Mouse (Mus musculus) heart, embryonic 12.5 days (tissue): ENCODE measurements around the gene Ptp4a2. TPM values are rescaled to one million over a fixed set of nuclear protein-coding genes. Genes with fewer than 3 reads are reported as not detected.

Experiments
- ATAC-seq: fragments of 200-750 bp; cut with Nextera tagmentation; 2 replicates; pipeline ENCODE4 v1.8.0; 2017; ENCODE audit warnings: moderate TSS enrichment, moderate library complexity; ENCODE audit not compliant: insufficient number of reproducible peaks, low FRiP score
- H3K27ac ChIP-seq: fragments of 300-500 bp; sonication (generic); 2 replicates; pipeline ENCODE4 v1.5.1; 2016; ENCODE audit warnings: mild to moderate bottlenecking, moderate library complexity; ENCODE audit not compliant: poor library complexity, severe bottlenecking
- H3K27me3 ChIP-seq: fragments of 300-500 bp; sonication (generic); replicated peaks from 2 replicates; pipeline ENCODE4 v1.6.1; 2016; ENCODE audit warnings: mild to moderate bottlenecking, moderate library complexity
- H3K36me3 ChIP-seq: fragments of 300-500 bp; sonication (generic); 2 replicates; pipeline ENCODE4 v1.6.1; 2016; ENCODE audit warnings: mild to moderate bottlenecking, moderate library complexity
- H3K4me1 ChIP-seq: fragments of 300-500 bp; sonication (generic); replicated peaks from 2 replicates; pipeline ENCODE4 v1.6.1; 2016; ENCODE audit warnings: mild to moderate bottlenecking
- H3K4me2 ChIP-seq: fragments of 300-500 bp; sonication (generic); 2 replicates; pipeline ENCODE4 v1.6.1; 2016; ENCODE audit warnings: mild to moderate bottlenecking, moderate library complexity
- H3K4me3 ChIP-seq: fragments of 300-500 bp; sonication (generic); 2 replicates; pipeline ENCODE4 v1.5.1; 2016; ENCODE audit warnings: mild to moderate bottlenecking
- H3K9ac ChIP-seq: fragments of 300-500 bp; sonication (generic); 2 replicates; pipeline ENCODE4 v1.6.1; 2016; ENCODE audit warnings: mild to moderate bottlenecking, moderate library complexity
- H3K9me3 ChIP-seq: fragments of 300-500 bp; sonication (generic); replicated peaks from 2 replicates; pipeline ENCODE4 v1.6.1; 2016; ENCODE audit warnings: mild to moderate bottlenecking, moderate library complexity
- whole genome bisulfite sequencing: fragments of 180-500 bp; shearing (Covaris S2); methylation state at CpG from one replicate; pipeline ENCODE4 v1.1.7; 2016; 5-methylcytosine and 5-hydroxymethylcytosine counted together
- polyA plus RNA-seq: library from polyadenylated mRNA; unstranded; fragments of >200 nt; fragmentation: Nextera tagmentation; extraction: Ambion mirVana; gene quantifications from 2 replicates; pipeline ENCODE4 v1.2.1, GENCODE M21; 2016

The Ptp4a2 gene
- polyA plus RNA-seq, 1 experiment from 2014 or later = 372 TPM

- Histone ChIP-seq H3K27ac (no peak overlapping the region), H3K4me1 (peaks cover 32% of the 10 kb centered on the region), H3K36me3 (no peaks in the 10 kb centered on the region), H3K27me3 (no peaks in the 10 kb centered on the region), H3K9ac (no peak overlapping the region), H3K9me3 (no peaks in the 10 kb centered on the region), H3K4me2 (no peak overlapping the region), H3K4me3 (no peak overlapping the region)
- 44% methylated on average over 5 of the region's 5 CpGs for WGBS
- ATAC-seq = no peak
Observed at GRCm38 (mm10) chr4:129797985-129798384, 13.0 kb upstream of the Ptp4a2 start.

DNA sequence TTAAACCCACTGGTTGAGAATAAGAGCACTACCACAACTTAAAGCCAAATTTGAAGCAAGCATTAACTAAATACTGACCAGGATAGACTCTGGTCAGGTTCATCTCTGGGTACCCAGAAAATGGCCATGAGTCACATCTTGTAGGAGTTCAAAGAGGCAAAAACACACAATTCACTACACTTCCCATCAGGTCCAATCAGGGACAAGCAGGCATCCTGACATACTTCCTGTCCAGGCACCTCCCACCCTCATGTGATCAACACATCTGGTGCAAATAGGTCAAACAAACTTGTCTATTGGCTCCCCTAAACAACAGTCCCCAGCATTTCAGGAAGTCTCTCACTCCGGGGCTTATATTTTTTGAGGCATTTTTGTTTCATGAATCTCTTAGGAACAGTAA, 7.7 kb upstream of the Ptp4a2 start:
- Histone ChIP-seq H3K9me3 (no peaks in the 10 kb centered on the region), H3K27ac (no peak overlapping the region), H3K4me1 (no peaks in the 10 kb centered on the region), H3K36me3 (no peaks in the 10 kb centered on the region), H3K4me3 (no peak overlapping the region), H3K4me2 (no peak overlapping the region), H3K27me3 (no peaks in the 10 kb centered on the region), H3K9ac (no peak overlapping the region)
- no peak for ATAC-seq
- WGBS = 49% methylated on average over 1 of the region's 1 CpGs

- no peaks in the 10 kb centered on the region for H3K9me3 ChIP-seq
- H3K27ac ChIP-seq = no peak overlapping the region
- WGBS = 84% methylated on average over 3 of the region's 3 CpGs
- H3K4me3 ChIP-seq = no peak overlapping the region
- H3K27me3 ChIP-seq = no peaks in the 10 kb centered on the region
- no peaks in the 10 kb centered on the region for H3K36me3 ChIP-seq
- H3K4me1 ChIP-seq = 0 out of 2 replicates have a peak, but pooled peaks cover 4% of the 10 kb centered on the region
- ATAC-seq = no peak
- no peak overlapping the region for H3K9ac ChIP-seq
- no peak overlapping the region for H3K4me2 ChIP-seq
Observed at GRCm38 (mm10) chr4:129805059-129805458, 6.0 kb upstream of the Ptp4a2 start.

GRCm38 (mm10) chr4:129811605-129812468, 818 bp downstream of the Ptp4a2 start:
- no peaks in the 10 kb centered on the region for H3K36me3 ChIP-seq
- H3K9ac ChIP-seq = no peak overlapping the region; the same call in 1 of the 2 replicates
- ATAC-seq = no peak
- H3K4me3 ChIP-seq = peak overlapping the region; percentile 54
- 65% methylated on average over 14 of the region's 14 CpGs for WGBS
- H3K27ac ChIP-seq = peak overlapping the region; percentile 83
- H3K4me1 ChIP-seq = peaks cover 16% of the 10 kb centered on the region
- H3K9me3 ChIP-seq = no peaks in the 10 kb centered on the region
- peak overlapping the region; percentile 77 for H3K4me2 ChIP-seq
- no peaks in the 10 kb centered on the region for H3K27me3 ChIP-seq

DNA sequence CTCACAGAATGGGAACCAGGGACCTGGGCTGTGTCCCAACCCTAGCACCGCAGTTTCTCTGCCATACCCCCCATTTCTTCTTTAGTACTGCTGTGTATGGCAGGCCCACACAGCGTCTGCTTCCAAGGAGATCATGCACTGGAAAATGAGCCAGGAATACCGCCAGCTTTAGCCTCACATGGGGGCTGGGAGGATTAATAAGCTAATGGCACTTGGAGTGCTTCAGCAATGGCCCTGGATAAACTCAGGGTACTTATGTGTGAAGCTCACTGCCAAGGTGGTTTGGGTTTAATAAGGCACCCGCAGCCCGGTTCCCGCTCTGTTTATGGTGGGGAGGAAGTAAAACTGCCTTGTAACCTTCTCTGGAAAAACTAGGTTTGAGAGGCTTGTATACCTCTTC, 6.6 kb downstream of the Ptp4a2 start:
- H3K9ac ChIP-seq = no peak overlapping the region
- no peaks in the 10 kb centered on the region for H3K36me3 ChIP-seq
- WGBS = 60% methylated on average over 6 of the region's 6 CpGs
- H3K27me3 ChIP-seq = no peaks in the 10 kb centered on the region
- H3K27ac ChIP-seq = peak overlapping the region; percentile 12; the same call in 1 of the 2 replicates
- peaks cover 26% of the 10 kb centered on the region for H3K4me1 ChIP-seq
- no peak for ATAC-seq
- no peak overlapping the region; the same call in 1 of the 2 replicates for H3K4me2 ChIP-seq
- no peak overlapping the region for H3K4me3 ChIP-seq
- no peaks in the 10 kb centered on the region for H3K9me3 ChIP-seq

GRCm38 (mm10) chr4:129818506-129819195, 7.6 kb downstream of the Ptp4a2 start:
- Histone ChIP-seq H3K4me2 (no peak overlapping the region), H3K4me1 (peaks cover 36% of the 10 kb centered on the region), H3K4me3 (no peak overlapping the region), H3K9me3 (no peaks in the 10 kb centered on the region), H3K9ac (no peak overlapping the region), H3K27me3 (no peaks in the 10 kb centered on the region), H3K36me3 (no peaks in the 10 kb centered on the region), H3K27ac (peak overlapping the region; percentile 64)
- ATAC-seq = no peak
- 46% methylated on average over 10 of the region's 10 CpGs for WGBS

- H3K27ac ChIP-seq = peak overlapping the region; percentile 98
- peak; percentile 98 for ATAC-seq
Observed at GRCm38 (mm10) chr4:129819712-129820336, 8.8 kb downstream of the Ptp4a2 start.

DNA sequence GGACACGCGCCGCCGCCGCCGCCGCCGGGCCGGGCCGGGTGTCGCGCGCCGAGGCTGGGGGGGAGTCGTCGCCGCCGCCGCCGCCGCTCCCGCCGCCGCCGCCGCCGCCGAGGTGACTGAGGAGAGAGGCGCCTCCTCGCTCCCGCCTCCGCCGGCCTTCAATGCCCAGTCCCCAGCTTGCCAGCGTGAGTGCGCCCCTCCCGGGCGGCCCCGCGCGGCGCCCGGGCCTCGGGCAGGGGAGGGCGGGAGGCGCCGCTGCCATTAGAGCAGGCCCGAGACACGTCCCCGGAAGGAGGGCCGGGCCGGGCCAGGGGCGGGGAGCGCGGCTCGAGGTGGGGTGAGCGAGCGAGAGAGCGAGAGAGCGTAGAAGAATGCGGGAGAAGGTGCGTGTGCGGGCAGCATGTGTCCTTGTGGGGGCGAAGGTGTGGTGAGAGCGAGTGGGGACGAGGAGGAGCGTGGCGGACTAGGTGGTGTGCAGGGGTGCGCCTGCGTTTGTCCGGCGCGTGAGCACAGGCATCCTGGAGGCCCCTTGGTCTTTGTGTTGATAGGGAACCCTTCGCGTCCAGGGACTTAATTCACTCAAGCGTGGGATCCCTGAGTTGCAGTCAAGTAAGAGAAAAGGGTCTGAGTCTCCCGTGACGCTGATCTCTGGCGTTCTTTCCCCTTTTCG, 9.5 kb downstream of the Ptp4a2 start:
- Histone ChIP-seq H3K4me3 (peak overlapping the region; percentile 95), H3K4me1 (peaks cover 48% of the 10 kb centered on the region), H3K9me3 (no peaks in the 10 kb centered on the region), H3K27ac (peak overlapping the region; percentile 98), H3K36me3 (no peaks in the 10 kb centered on the region), H3K27me3 (no peaks in the 10 kb centered on the region), H3K4me2 (peak overlapping the region; percentile 69), H3K9ac (peak overlapping the region; percentile 98)
- peak; percentile 83 for ATAC-seq
- under 1% methylated on average over 52 of the region's 79 CpGs for WGBS

More at GRCm38 (mm10) chr4:129819712-129820336, 8.8 kb downstream of the Ptp4a2 start:
- Histone ChIP-seq H3K9ac (peak overlapping the region; percentile 98), H3K4me2 (peak overlapping the region; percentile 69), H3K27me3 (no peaks in the 10 kb centered on the region), H3K36me3 (no peaks in the 10 kb centered on the region), H3K4me1 (peaks cover 45% of the 10 kb centered on the region), H3K9me3 (no peaks in the 10 kb centered on the region), H3K4me3 (peak overlapping the region; percentile 95)
- WGBS = 4% methylated on average over 81 of the region's 83 CpGs

GRCm38 (mm10) chr4:129821087-129821616, 10.1 kb downstream of the Ptp4a2 start:
- H3K9me3 ChIP-seq = no peaks in the 10 kb centered on the region
- H3K27ac ChIP-seq = peak overlapping the region; percentile 98
- H3K9ac ChIP-seq = peak overlapping the region; percentile 98
- H3K4me2 ChIP-seq = peak overlapping the region; percentile 69
- no peak for ATAC-seq
- no peaks in the 10 kb centered on the region for H3K36me3 ChIP-seq
- no peaks in the 10 kb centered on the region for H3K27me3 ChIP-seq
- peak overlapping the region; percentile 95 for H3K4me3 ChIP-seq
- H3K4me1 ChIP-seq = peaks cover 48% of the 10 kb centered on the region
- WGBS = under 1% methylated on average over 16 of the region's 16 CpGs

- Histone ChIP-seq H3K27ac (peak overlapping the region; percentile 30), H3K4me3 (peak overlapping the region; percentile 95), H3K4me1 (peaks cover 58% of the 10 kb centered on the region), H3K9me3 (no peaks in the 10 kb centered on the region), H3K9ac (peak overlapping the region; percentile 64), H3K36me3 (no peaks in the 10 kb centered on the region), H3K27me3 (no peaks in the 10 kb centered on the region), H3K4me2 (peak overlapping the region; percentile 69)
- WGBS = 43% methylated on average over 3 of the region's 3 CpGs
- ATAC-seq = no peak
Observed at GRCm38 (mm10) chr4:129822324-129822723, 11.3 kb downstream of the Ptp4a2 start.
